Mouse (Mus musculus) cerebellum, adult 9-10 months (tissue): ENCODE results near the gene Hist1h3a.
A peak's percentile ranks its signal among the peaks of the same experiment; 100 is the strongest.
"Not testable (repeated sequence)": the region's sequence is repeated elsewhere in the genome, so short reads cannot be mapped to it uniquely, and the experiment has no call there.

Experiments
- DNase-seq: peaks from one replicate; pipeline ENCODE4 v3.0.0; 2022

Hist1h3a gene

DNA sequence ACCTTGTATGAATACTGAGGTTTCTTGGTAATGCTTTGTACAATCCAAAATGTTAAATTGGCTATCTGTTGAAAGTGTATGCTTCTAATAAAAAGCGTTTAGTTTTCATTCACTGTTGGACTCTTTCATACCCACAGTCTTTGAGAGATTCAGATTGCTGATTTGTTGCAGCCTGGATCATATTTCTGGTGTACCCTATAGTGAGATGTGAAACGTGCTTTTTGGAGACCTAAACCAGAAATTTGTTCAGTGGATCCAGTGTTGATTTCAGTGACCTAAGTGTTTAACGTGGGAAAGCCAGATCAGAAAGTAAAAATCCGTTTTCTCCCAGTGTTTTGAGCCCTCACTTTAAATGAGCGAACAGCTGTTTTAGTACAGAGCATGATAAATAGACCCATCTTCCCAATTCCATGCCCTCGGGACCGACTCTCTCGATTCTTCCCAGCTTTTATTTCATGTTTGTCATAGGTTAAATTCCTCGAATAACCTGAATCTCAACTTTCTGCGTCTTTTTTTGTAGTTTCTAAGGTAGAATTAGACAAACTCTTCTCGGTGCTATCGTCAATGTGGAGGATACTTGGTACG is 21.8 kb downstream of the Hist1h3a start:
- peak; percentile 23 for DNase-seq

DNA sequence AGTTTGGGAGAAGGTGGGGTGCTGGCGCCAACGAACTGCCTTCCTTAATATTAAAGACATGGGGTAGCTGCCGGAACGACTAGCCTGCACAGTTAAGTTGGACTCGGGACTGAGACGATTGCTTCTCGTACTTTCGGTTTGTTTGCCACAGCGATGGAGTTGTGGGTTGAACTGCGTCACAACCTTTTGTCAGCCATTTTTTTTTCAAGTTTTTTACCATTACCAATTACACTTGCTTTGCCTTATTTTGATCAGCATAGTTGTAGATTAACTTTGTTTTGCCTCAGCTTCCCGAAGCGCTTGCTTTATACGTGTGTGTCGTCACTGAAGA is 22.3 kb downstream of the Hist1h3a start:
- DNase-seq, result no peak

DNA sequence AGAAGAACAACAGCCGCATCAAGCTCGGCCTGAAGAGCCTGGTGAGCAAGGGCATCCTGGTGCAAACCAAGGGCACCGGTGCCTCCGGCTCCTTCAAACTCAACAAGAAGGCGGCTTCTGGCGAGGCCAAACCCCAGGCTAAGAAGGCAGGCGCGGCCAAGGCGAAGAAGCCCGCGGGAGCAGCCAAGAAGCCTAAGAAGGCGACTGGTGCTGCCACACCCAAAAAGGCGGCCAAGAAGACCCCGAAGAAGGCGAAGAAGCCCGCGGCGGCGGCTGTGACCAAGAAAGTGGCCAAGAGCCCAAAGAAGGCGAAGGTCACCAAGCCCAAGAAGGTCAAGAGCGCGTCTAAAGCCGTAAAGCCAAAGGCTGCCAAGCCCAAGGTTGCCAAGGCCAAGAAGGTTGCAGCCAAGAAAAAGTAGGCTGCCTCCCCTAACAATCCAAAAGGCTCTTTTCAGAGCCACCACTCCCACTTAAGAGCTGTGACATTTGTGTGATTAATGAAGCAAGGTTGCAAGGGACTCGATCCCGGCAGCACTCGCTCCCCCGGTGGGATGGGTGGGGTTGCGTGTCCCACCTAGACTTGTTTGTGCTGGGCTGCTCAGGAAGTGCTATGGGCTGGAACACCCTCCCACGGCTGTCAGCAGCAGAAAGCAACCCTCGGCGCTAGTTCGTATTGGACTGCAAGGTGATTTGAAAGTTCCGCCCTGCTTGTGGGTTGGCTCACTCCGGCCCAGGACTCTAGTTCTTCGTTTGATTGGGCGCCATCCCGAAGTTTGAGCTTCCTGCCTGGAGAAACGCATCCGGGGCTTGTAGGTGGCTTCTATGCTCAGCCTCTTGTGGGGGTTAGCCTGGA is 22.9 kb downstream of the Hist1h3a start:
- peak; percentile 93 for DNase-seq

DNA sequence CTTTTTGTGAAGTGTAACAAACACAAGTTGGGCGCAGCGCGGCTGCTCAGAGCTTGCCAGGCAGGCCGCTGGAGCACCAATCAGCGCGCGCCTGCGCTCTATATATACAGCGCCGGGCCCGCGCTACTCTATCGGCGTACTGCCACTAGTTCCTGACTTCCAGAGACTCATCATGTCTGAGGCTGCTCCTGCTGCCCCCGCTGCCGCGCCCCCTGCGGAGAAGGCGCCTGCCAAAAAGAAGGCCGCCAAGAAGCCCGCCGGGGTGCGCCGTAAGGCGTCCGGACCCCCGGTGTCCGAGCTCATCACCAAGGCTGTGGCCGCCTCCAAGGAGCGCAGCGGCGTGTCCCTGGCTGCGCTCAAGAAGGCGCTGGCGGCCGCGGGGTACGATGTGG is 23.5 kb downstream of the Hist1h3a start, which contains the start of gene Hist1h1c:
Hist1h1c (plus strand) TSS at position 132 of the 392 bp plus-strand sequence.
- peak; percentile 83 for DNase-seq

DNA sequence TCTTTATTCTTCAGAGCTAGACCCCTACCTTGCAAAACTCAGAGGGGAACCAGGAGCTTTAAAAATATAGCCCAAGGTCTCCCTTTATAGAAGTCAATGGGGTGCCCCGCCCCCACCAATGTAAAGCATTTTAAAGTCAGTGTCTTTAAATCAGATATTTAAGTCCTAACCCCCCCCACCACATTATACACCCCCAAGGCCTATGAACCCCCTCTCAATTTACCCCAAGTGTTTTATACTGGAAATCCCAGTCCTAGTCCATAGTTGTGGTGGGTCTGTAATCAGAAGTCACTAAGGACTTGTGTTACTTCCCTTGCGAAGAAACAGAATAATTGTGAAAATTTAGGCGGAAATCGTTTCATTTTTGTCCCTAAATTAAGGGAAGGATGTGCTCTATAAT is 24.1 kb downstream of the Hist1h3a start:
- peak; percentile 38 for DNase-seq

DNA sequence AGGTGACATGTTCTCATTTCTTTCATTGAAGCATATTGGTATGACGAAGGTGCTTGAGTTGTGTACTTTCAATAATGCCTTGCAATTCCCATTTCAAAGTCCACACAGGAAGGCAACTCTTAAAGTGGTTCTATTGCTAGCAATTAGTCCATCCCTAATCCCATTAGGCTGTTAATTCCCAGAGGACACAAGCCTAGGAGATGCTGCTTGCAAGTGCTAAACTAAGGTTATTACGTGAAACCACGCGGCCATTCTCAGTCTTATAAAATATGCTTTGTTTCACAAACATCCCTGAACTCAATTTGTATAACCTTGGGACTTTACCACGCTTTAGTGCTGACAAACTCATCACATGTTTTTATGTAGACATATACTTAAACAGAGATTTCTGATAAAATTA is 25.1 kb downstream of the Hist1h3a start:
- DNase-seq, result peak; percentile 13

DNA sequence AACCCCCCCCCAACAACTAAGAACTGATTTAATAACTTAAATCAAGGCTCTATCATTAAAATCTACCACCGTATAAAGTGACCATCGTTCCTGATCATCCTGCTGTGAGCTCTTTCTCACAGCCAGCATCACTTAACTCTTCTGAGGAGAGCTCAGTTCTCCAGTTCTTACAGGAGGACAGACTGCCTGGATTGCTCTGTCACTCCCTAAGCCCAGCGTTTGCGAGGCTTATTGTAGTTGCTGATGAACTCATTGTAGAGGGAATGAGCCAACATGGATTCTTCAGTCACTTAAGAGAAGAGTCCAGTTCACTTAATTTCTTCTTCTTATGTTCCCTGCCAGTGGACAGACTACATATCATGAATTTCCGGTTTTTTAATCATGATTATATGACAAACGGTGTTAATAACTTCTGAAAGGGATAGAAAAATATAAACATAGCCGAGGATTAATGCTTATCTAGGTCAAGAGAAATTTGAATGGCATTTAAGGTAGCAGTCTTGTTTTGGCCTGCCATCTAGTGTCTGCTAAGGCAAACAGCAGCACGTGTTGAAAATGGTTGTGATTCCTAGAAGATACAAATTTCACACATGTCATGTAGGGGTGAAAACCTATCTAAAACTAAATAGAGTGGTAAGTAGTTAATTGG is 29.9 kb downstream of the Hist1h3a start:
- DNase-seq, result peak; percentile 61

DNA sequence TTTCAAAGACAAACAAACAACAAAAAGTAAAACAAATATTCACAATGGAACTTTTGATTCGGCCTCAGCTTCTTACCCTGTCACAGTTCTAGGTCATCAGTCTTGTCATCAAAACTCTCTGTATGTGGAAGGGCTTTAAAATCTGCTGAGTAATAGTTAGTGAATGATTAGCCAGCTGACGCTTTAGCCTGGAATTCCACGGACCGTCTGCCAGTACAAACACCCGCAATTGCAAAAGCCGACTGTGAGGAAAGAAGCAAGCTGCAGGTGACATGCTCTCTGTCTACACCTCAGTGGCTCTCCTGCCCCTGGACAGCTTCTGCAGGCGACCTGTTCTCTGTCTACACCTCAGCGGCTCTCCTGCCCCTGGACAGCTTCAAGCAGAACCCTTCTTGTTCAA is 31.7 kb downstream of the Hist1h3a start:
- DNase-seq, result no peak

DNA sequence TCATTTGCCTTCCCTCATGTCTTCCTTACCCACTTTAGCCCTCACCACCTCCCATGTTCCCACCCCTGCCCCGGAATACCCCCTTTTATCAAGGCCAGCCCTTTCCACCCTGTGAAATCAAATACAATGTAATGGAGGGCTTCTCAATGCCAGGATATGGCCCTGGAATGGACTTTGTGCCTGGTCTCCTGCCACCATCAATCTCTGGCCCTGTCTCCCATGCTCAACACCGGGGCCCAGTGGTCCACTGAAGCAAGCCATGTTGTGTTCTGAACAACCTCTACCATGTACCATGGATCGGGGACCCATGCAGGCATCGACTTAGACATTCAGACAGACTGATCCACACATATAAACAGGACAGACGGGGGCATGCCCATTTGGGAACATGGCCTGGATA is 32.5 kb downstream of the Hist1h3a start:
- DNase-seq, result no peak

DNA sequence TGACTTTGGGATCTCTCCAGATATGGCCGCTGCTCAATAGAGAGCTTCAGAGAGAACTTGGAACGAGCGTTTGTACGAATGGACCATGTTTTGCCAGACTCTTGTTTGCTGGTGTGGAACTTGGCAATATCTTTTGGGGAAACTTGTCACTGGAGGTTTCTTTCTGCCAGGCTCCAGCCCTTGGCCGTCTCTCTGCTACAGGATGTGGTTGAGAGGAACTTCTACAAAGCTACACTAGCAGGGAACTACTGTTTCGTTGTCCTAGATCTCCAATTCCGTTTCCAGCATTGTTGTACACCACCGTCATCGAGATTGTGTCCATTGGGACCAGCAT is 33.0 kb downstream of the Hist1h3a start:
- DNase-seq, result no peak

DNA sequence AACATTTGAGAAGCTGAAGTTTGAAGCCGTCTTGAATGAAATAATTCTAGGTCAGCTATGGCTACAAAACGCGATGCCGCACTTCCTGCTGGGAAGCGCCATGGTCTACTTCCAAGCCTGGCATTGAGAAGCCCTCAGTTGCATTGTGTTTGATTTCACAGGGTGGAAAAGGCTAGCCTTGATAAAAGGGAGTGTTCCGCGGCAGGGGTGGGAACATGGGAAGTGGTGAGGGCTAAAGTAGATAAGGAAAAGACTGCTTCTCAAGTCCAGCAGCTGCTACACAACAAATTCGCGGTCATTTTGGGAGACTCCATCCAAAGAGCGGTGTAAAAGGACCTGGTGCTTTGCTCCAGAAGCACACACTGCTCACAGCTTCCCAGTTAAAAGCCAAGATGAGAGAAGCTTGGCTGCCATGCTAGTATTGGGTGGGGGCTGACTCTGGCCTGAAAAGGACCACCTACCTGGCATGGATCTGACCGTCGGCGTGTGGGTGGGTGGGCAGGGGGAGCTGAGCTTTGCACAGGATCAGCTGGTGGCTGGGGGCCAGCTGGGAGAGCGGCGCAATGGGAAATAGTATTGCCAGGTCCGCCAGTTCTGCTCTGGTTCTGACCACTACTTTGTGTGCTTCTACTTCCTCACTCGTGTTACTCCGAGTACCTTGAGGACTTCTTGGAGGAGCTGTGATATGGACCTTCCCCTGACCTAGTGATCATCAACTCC is 33.6 kb downstream of the Hist1h3a start:
- DNase-seq, result no peak

DNA sequence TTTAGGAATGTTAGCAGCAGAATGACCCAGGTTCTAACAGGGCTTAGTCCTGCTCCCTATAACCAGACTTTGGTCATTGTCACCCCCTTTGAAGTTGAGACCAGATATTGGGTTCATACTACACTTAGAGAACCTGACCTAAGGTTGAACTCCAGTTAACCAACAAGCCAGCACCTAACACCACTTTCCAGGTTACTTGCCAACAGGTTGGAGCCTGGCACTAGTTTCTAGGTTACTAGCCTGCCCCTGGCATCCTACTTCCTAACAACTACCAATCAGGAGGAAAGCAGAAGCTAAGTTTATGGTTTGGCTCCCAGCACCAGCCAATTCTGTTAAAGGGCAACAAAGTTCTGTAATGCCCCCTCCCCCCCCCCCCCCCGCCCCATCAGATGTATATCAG is 37.0 kb downstream of the Hist1h3a start:
- no peak for DNase-seq

DNA sequence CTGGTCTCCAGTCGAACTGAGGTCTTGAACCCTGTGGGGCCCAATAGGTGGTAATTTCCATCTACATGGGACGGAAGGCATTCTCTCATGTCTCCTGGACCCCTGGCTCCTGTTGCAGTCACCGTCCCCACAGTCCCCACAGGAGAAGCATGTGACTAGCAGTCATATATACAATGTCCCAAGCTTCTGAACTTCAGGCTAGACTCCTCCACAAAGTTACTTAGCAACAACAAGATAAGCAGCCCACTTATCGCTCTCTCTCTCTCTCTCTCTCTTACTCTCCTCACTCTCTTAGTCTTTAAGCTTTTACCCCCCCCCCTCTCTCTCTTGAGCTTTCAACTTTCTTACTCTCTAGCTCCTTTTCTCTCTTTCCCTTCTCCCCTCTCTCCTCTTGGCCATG is 37.9 kb downstream of the Hist1h3a start:
- no peak for DNase-seq

DNA sequence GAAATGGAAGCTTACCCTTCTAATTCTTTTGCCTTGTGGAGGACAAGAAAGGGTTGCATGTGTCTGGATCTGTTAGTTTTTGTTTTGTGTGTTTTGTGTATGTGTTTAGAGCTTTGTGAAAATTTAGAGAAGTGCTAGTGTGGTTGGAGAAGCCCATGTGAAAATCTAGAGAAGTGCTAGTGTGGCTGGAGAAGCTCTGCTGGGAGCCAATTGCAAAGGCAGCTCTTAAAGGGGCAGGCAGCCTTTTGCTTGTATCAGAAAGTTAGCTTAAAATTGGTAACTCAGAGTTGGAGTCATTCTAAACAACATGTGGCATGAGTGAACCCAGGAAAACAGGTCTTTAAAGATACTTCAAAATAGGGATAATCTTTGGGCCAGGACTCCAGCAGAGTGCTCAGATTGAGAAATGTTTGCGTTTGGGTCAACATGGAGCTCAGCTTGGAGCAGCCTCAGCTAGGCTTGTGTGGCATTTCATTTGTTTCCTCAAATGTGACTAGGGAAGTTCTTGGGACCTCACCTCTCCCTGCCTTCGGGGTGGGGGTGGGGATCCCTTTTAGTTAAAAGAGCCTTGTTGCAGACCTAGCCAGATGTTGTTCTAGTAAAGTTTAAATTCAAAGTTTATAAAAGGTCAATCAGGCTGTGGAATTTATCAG is 44.5 kb downstream of the Hist1h3a start:
- DNase-seq, result not testable (repeated sequence)

DNA sequence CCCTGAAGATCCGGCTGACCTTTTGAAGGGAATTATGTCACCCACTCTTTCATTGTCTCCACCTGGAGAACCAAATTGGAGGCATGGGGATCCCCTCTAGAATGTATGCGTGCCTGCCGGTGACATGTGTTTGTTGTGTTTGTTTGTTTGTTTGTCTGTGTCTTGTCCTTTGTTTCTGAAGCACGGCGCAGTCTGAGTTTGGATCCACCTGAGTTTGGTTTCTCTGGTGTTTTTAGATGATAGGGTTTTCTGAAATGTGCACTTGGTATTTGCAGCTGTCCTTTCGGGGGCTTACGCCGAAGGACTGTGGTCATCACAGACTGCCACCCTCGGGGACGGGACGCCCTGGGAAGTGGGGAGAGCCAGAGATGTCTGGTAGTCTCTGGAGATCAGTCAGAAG is 45.0 kb downstream of the Hist1h3a start:
- DNase-seq, result no peak

DNA sequence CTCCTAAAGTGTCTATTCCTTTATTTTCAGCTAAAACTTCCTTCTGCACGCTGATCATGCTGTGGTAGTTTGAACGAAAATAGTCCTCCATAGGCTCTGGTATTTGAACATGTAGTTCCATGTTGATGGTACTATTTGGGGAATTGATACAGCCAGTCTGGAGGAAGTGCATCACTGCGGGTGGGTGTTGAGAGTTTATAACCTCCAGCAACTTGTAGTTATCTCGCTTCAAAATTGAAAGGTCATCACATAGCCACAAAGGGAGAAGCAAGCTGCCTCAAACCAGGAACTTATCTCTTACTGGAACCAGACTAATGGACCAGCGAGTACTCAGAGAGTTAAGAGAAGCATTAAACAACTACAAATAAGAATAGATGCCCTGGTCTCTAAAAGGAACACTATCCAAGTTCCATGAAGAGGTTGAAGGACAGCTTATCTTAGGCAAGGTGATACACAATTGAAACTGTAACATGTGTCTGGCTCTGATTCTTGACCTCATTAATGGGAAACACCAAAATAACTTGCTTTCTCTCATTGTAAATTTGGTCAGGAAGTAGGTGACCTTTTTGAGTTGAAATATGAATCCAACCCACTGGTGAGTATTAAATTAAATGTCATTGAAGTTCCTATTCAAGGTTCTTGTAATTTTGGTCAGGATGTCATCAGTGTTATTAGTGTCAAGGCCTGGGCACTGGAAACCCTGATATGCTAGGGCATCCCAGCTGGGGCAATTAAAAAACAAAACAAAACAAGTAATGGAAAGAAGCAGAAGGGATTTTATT is 45.7 kb downstream of the Hist1h3a start:
- DNase-seq, result no peak
